Mouse (Mus musculus): ENCODE data around the gene Emp3. TPM values are rescaled to one million over a fixed set of nuclear protein-coding genes. Genes with fewer than 3 reads are reported as not detected.

Gene Emp3
- polyA plus RNA-seq, 1 experiment, result 219 TPM

- DNase-seq (ENCODE audit: low spot score), result no peak
These were observed 50.7 kb downstream of the Emp3 start for GRCm38 (mm10) chr7:45870282-45871058.

- no peak for DNase-seq (ENCODE audit: low spot score)
These were observed 51.4 kb downstream of the Emp3 start for GRCm38 (mm10) chr7:45869787-45870186.

GRCm38 (mm10) chr7:45869107-45869670 is 52.0 kb downstream of the Emp3 start:
- no peak for DNase-seq (ENCODE audit: low spot score)

Other genes with a start within 250 kb of the Emp3 start
- gene Ntn5, start 237.4 kb downstream of the Emp3 start, polyA plus RNA-seq (2012; rRNA removed), result 0.06 and 0.08 TPM in 2 replicates
- gene Sec1, start 227.0 kb downstream of the Emp3 start, polyA plus RNA-seq (2012; rRNA removed), result 0.09 and 0.14 TPM in 2 replicates
- 25.0 and 29.8 TPM in 2 replicates for gene Car11, start 221.6 kb downstream of the Emp3 start, polyA plus RNA-seq (2012; rRNA removed)
- gene Dbp, start 216.3 kb downstream of the Emp3 start, polyA plus RNA-seq (2012; rRNA removed), result 335 and 503 TPM in 2 replicates
- gene Rpl18, start 205.9 kb downstream of the Emp3 start, polyA plus RNA-seq (2012; rRNA removed), result 594 and 906 TPM in 2 replicates
- gene Sphk2, start 203.4 kb downstream of the Emp3 start, polyA plus RNA-seq (2012; rRNA removed), result 22.1 and 25.6 TPM in 2 replicates
- gene Fam83e, start 200.2 kb downstream of the Emp3 start, polyA plus RNA-seq (2012; rRNA removed), result 1.3 and 1.5 TPM in 2 replicates
- not detected in 2 replicates for gene Spaca4, start 195.6 kb downstream of the Emp3 start, polyA plus RNA-seq (2012; rRNA removed)
- gene Lmtk3, start 137.7 kb downstream of the Emp3 start, polyA plus RNA-seq (2012; rRNA removed), result 2.5 and 2.9 TPM in 2 replicates
- gene Sult2b1, start 136.7 kb downstream of the Emp3 start, polyA plus RNA-seq (2012; rRNA removed), result 1.3 and 1.5 TPM in 2 replicates
- gene Cyth2, start 106.8 kb downstream of the Emp3 start, polyA plus RNA-seq (2012; rRNA removed), result 61.5 and 68.7 TPM in 2 replicates
- gene Kcnj14, start 96.6 kb downstream of the Emp3 start, polyA plus RNA-seq (2012; rRNA removed), result 0.25 and 0.35 TPM in 2 replicates
- 11.7 and 12.2 TPM in 2 replicates for gene Grwd1, start 90.5 kb downstream of the Emp3 start, polyA plus RNA-seq (2012; rRNA removed)
- 221 and 243 TPM in 2 replicates for gene Kdelr1, start 48.6 kb downstream of the Emp3 start, polyA plus RNA-seq (2012; rRNA removed)
- gene Grin2d, start 43.0 kb downstream of the Emp3 start, polyA plus RNA-seq (2012; rRNA removed), result 1.6 and 2.4 TPM in 2 replicates
- 0.10 TPM in 1 of 2 replicates, not detected in the other for gene Syngr4, start 24.7 kb downstream of the Emp3 start, polyA plus RNA-seq (2012; rRNA removed)
- 23.7 and 24.3 TPM in 2 replicates for gene Tmem143, start 24.5 kb downstream of the Emp3 start, polyA plus RNA-seq (2012; rRNA removed)
- 3.4 and 3.5 TPM in 2 replicates for gene Ccdc114, start 2.7 kb upstream of the Emp3 start, polyA plus RNA-seq (2012; rRNA removed)
- 2.0 and 2.2 TPM in 2 replicates for gene Abcc6, start 108.9 kb upstream of the Emp3 start, polyA plus RNA-seq (2012; rRNA removed)
- 35.5 and 41.4 TPM in 2 replicates for gene Nomo1, start 112.3 kb upstream of the Emp3 start, polyA plus RNA-seq (2012; rRNA removed)
- 0.13 and 0.23 TPM in 2 replicates for gene Kcnj11, start 179.4 kb upstream of the Emp3 start, polyA plus RNA-seq (2012; rRNA removed)

All from urinary bladder, adult 2 months (tissue).